In the genomic region with DNA sequence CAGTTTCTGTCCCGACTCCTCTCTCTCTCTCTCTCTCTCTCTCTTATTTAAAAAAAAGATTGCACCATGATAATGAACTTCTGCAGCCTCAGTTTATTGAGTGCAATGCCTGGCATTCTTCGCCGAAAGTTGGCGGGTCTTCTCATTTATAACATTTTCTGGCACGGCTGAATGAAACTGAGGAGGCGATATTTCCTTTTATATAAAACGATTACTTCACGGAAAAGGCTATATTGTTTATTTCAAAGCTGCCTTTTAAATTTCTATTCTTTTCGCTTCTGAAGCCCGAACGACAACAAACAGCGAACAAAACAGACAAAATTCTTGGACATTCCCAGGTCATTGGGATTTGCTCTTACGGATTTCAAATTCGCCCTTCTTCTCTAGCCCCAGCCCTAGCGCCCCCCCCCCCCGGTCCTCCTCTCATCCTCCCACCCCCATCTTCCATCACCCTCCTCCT, we compare ENCODE assay signal across 8 mouse cellular contexts. TPM values are rescaled to one million over a fixed set of nuclear protein-coding genes. Genes with fewer than 3 reads are reported as not detected.
DNase-seq lines count a peak whose midpoint lies in the region; ATAC-seq lines count a peak whose summit lies in the region.

No protein-coding gene starts in this region.

- peaks cover 24% of the 10 kb centered on the region for H3K4me1 ChIP-seq in lung, embryonic 16.5 days (replicated peaks; ENCODE audit: control insufficient read depth, insufficient read depth, low read length)
- peaks cover 34% of the 10 kb centered on the region for H3K4me1 ChIP-seq in forebrain, embryonic 13.5 days
- H3K4me1 ChIP-seq in limb, embryonic 12.5 days (replicated peaks), result peaks cover 28% of the 10 kb centered on the region
- H3K4me1 ChIP-seq in neural tube, embryonic 15.5 days, result peaks cover 44% of the 10 kb centered on the region

- H3K9me3 ChIP-seq in lung, embryonic 16.5 days (ENCODE audit: control insufficient read depth, low read length), result no peaks in the 10 kb centered on the region
- no peaks in the 10 kb centered on the region for H3K9me3 ChIP-seq in forebrain, embryonic 13.5 days (replicated peaks)
- H3K9me3 ChIP-seq in limb, embryonic 12.5 days, result no peaks in the 10 kb centered on the region
- no peaks in the 10 kb centered on the region for H3K9me3 ChIP-seq in neural tube, embryonic 15.5 days (replicated peaks)

- H3K27me3 ChIP-seq in lung, embryonic 16.5 days (ENCODE audit: control insufficient read depth, insufficient read depth, low read depth, low read length), result peaks cover 59% of the 10 kb centered on the region
- H3K27me3 ChIP-seq in forebrain, embryonic 13.5 days, result peaks cover 41% of the 10 kb centered on the region
- H3K27me3 ChIP-seq in limb, embryonic 12.5 days, result peaks cover 57% of the 10 kb centered on the region
- peaks cover 34% of the 10 kb centered on the region for H3K27me3 ChIP-seq in neural tube, embryonic 15.5 days (replicated peaks)

- ATAC-seq in lung, embryonic 16.5 days (ENCODE audit: low read depth), result no peak
- ATAC-seq in forebrain, embryonic 13.5 days, result no peak
- no peak for ATAC-seq in limb, embryonic 12.5 days (ENCODE audit: insufficient number of reproducible peaks, insufficient read depth, low FRiP score, low TSS enrichment, low read depth)
- ATAC-seq in neural tube, embryonic 15.5 days (ENCODE audit: low FRiP score), result no peak

- H3K9ac ChIP-seq in lung, embryonic 16.5 days (ENCODE audit: low read length), result peak overlapping the region; percentile 61
- peak overlapping the region; percentile 68 for H3K9ac ChIP-seq in forebrain, embryonic 13.5 days
- peak overlapping the region; percentile 53; the same call in 1 of the 2 replicates for H3K9ac ChIP-seq in limb, embryonic 12.5 days (replicated peaks)
- peak overlapping the region; percentile 46 for H3K9ac ChIP-seq in neural tube, embryonic 15.5 days (replicated peaks)

- peak overlapping the region; percentile 97 for H3K4me2 ChIP-seq in lung, embryonic 16.5 days (ENCODE audit: low read depth, low read length)
- peak overlapping the region; percentile 94 for H3K4me2 ChIP-seq in forebrain, embryonic 13.5 days
- H3K4me2 ChIP-seq in limb, embryonic 12.5 days, result peak overlapping the region; percentile 94
- peak overlapping the region; percentile 99 for H3K4me2 ChIP-seq in neural tube, embryonic 15.5 days

- under 1% methylated on average over 15 of the region's 16 CpGs for WGBS in lung, embryonic 16.5 days
- WGBS in forebrain, embryonic 13.5 days, result under 1% methylated on average over 15 of the region's 16 CpGs
- WGBS in limb, embryonic 12.5 days, result under 1% methylated on average over 15 of the region's 16 CpGs
- WGBS in neural tube, embryonic 15.5 days, result under 1% methylated on average over 15 of the region's 16 CpGs

- no peaks in the 10 kb centered on the region for H3K36me3 ChIP-seq in lung, embryonic 16.5 days (ENCODE audit: control insufficient read depth, insufficient read depth, low read length)
- no peaks in the 10 kb centered on the region for H3K36me3 ChIP-seq in forebrain, embryonic 13.5 days (ENCODE audit: poor library complexity, severe bottlenecking)
- no peaks in the 10 kb centered on the region for H3K36me3 ChIP-seq in limb, embryonic 12.5 days
- H3K36me3 ChIP-seq in neural tube, embryonic 15.5 days, result no peaks in the 10 kb centered on the region

- H3K4me3 ChIP-seq in lung, embryonic 16.5 days (ENCODE audit: low read length), result peak overlapping the region; percentile 63
- H3K4me3 ChIP-seq in forebrain, embryonic 13.5 days, result peak overlapping the region; percentile 59
- H3K4me3 ChIP-seq in limb, embryonic 12.5 days (replicated peaks), result peak overlapping the region; percentile 54
- peak overlapping the region; percentile 58 for H3K4me3 ChIP-seq in neural tube, embryonic 15.5 days (replicated peaks)

- no peak for DNase-seq in lung, postnatal 25 days (ENCODE audit: low spot score)
- DNase-seq in gastrocnemius, postnatal 4 days (ENCODE audit: low spot score in 2 of 2), result no peak
- no peak for DNase-seq in thymus, postnatal 4 days
- DNase-seq in embryo, embryonic 11 days, result no peak

- no peak overlapping the region for H3K27ac ChIP-seq in lung, embryonic 16.5 days (ENCODE audit: low read length)
- peak overlapping the region; percentile 57; the same call in 1 of the 2 replicates for H3K27ac ChIP-seq in forebrain, embryonic 13.5 days
- no peak overlapping the region for H3K27ac ChIP-seq in limb, embryonic 12.5 days
- H3K27ac ChIP-seq in neural tube, embryonic 15.5 days (replicated peaks), result no peak overlapping the region

RNA-seq across cellular contexts. Expression of a gene that starts 1.0 kb away (rescaled TPM):
- 1.5 and 2.1 TPM in 2 replicates for polyA plus RNA-seq in lung, embryonic 16.5 days (2015; fragmentation: Nextera tagmentation; extraction: Ambion mirVana)
- polyA plus RNA-seq in forebrain, embryonic 13.5 days (2015; fragmentation: Nextera tagmentation; extraction: Ambion mirVana), result 10.1 and 12.0 TPM in 2 replicates
- 35.1 and 36.5 TPM in 2 replicates for polyA plus RNA-seq in limb, embryonic 12.5 days (2016; fragmentation: Nextera tagmentation; extraction: Ambion mirVana)
- 6.4 and 20.7 TPM in 2 replicates for polyA plus RNA-seq in neural tube, embryonic 15.5 days (2015; fragmentation: Nextera tagmentation; extraction: Ambion mirVana)
- total RNA-seq in gastrocnemius, postnatal 4 days (2021), result 10 to 100 TPM; 40.3 to 42.9 TPM
